Mouse (Mus musculus) lung, postnatal 0 days (tissue): Measurements from ENCODE around the gene Cdh4.

Experiments used
- CTCF ChIP-seq: IDR thresholded peaks from 2 replicates; pipeline ENCODE4 v1.5.1; 2016; ENCODE audit warnings: antibody characterized with exemption, mild to moderate bottlenecking
- EP300 ChIP-seq: IDR thresholded peaks from 2 replicates; pipeline ENCODE4 v1.6.1; 2016; ENCODE audit warnings: antibody characterized with exemption, mild to moderate bottlenecking, control low read depth

DNA sequence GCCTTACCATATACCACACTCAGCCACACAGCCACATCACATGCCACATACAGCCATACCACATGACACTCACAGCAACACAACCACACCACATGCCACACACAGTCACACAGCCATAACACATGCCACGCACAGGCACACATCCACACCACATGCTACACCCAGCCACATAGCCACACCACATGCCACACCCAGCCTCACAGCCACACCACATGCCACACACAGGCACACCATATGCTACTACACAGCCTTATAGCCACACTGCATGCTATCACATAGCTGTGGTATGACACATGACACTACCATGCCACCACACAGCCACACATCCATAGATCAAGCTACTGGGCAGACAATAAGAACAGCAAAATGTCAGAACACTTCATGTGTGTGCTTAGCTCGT lies 158.1 kb downstream of the Cdh4 start:
- TF ChIP-seq CTCF, result no peak
- TF ChIP-seq EP300, result no peak
